Mouse (Mus musculus) induced T-regulatory cell, adult 2 months (primary cell): ENCODE data around the gene Car10.

Experiments used
- DNase-seq: peaks from one replicate; pipeline ENCODE4 v3.0.0-alpha.2; 2012; ENCODE audit warnings: low read depth

Car10 gene

GRCm38 (mm10) chr11:93097941-93098828 is at the start of gene Car10:
Car10 (plus strand) TSS chr11:93098028.
- no peak for DNase-seq

- DNase-seq: no peak
Measured at GRCm38 (mm10) chr11:93065021-93065420, 32.8 kb upstream of the Car10 start.

GRCm38 (mm10) chr11:93065656-93066181 is 32.1 kb upstream of the Car10 start:
- DNase-seq: no peak

- DNase-seq: no peak
Measured at GRCm38 (mm10) chr11:93095588-93095987, 2.2 kb upstream of the Car10 start.

GRCm38 (mm10) chr11:93097001-93097400 is 827 bp upstream of the Car10 start:
- no peak for DNase-seq

- no peak for DNase-seq
Measured at GRCm38 (mm10) chr11:93097431-93097851, 387 bp upstream of the Car10 start.

GRCm38 (mm10) chr11:93098933-93099381 is 1.1 kb downstream of the Car10 start:
- no peak for DNase-seq

- DNase-seq: no peak
Measured at GRCm38 (mm10) chr11:93099431-93100370, 1.9 kb downstream of the Car10 start.

GRCm38 (mm10) chr11:93100606-93101005 is 2.8 kb downstream of the Car10 start:
- DNase-seq: no peak

GRCm38 (mm10) chr11:93101106-93101505 is 3.3 kb downstream of the Car10 start:
- no peak for DNase-seq

- no peak for DNase-seq
Measured at GRCm38 (mm10) chr11:93102321-93102720, 4.5 kb downstream of the Car10 start.

GRCm38 (mm10) chr11:93103101-93103815 is 5.4 kb downstream of the Car10 start:
- no peak for DNase-seq

GRCm38 (mm10) chr11:93109451-93109850 is 11.6 kb downstream of the Car10 start:
- DNase-seq: no peak

GRCm38 (mm10) chr11:93120766-93121415 is 23.1 kb downstream of the Car10 start:
- DNase-seq: no peak

- DNase-seq: no peak
Measured at GRCm38 (mm10) chr11:93123691-93124090, 25.9 kb downstream of the Car10 start.

- DNase-seq: no peak
Measured at GRCm38 (mm10) chr11:93126466-93126865, 28.6 kb downstream of the Car10 start.

- DNase-seq: no peak
Measured at GRCm38 (mm10) chr11:93128481-93128880, 30.7 kb downstream of the Car10 start.

GRCm38 (mm10) chr11:93137841-93138240 is 40.0 kb downstream of the Car10 start:
- DNase-seq: no peak

GRCm38 (mm10) chr11:93141727-93142126 is 43.9 kb downstream of the Car10 start:
- DNase-seq: no peak

- peak; percentile 4 for DNase-seq
Measured at GRCm38 (mm10) chr11:93144544-93144943, 46.7 kb downstream of the Car10 start.

- no peak for DNase-seq
Measured at GRCm38 (mm10) chr11:93154910-93155309, 57.1 kb downstream of the Car10 start.
